Mouse (Mus musculus): ENCODE results near the gene Taar8b.
"Not testable (repeated sequence)": the region's sequence is repeated elsewhere in the genome, so short reads cannot be mapped to it uniquely, and the experiment has no call there.

Gene Taar8b

DNA sequence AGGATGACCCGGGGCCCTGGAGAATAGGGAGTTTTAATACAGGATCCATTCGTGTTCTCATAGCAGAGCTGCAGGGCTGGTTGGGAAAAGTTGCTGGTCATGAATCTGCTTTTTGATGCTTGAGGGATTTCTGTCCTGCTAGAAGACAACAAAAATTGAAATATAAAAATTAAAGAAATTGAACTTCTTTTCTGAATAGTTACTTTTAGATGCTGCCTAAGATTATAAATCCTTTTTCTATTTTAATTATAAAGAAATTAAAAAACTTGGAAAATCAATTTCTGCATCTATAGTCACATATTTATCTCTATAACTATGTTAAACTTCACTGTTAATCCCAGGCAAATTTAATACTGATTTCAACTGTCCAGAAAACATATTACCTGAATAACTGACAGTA lies at the start of gene Taar8b:
TSS of gene Taar8b (minus strand) at position 101 of the 400 bp plus-strand sequence.
- no peak for DNase-seq (ENCODE audit: extremely low read depth, low read depth, low spot score)

DNA sequence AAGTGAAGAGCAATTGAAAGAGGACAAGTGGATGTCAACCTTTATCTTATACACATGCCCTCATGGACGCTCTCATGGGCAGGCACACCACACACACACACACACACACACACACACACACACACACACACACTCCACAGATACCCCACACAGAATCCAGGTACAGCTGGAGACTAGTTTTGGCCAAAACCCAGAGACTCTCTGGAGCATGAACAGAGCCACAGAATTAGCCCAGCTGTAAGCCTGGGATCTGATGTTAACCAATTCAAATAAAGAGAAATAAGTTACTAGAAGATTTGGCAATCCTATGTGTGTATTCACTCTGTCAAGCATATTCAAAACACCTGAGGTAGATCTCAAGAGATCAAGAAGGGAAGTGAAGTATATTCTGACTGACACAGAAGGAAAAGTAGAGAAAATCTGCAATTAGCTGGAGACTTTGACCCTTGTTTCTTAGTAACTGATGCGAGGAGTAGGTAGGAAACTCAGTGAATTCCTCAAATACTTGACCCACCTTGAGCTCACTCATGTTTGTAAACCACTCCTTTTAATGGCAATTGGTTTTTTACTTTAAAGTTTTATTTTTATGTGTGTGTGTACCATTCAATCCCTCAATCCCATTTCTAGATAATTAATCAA lies 46.6 kb upstream of the Taar8b start:
- no peak for DNase-seq (ENCODE audit: extremely low read depth, low read depth, low spot score)

DNA sequence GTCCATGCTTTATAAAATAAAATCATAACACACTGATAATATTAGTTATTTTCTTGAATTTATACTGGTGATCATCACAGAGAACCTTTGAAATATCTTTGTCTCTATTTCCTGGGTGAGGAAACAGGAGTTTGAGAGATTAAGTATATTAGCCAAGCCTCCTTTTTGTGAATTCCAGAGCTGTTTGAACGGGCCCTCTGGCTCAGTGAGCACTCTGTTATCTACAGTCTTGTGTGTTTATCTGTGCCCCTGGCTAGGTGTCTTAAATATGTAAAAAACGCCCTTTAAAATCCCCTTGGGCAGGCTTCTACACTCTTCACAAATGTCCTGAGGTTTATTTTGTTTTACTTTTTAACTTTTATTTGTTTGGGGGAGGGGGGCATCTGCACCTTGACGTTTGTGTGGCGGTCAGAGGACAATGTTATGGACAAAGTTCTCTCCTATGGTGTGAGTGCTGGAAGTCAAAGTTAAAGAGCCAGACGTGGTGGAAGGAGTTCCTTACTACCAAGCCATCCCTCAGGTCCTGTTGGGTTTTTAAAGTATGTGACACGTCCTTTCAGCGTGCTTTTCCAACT lies 42.1 kb upstream of the Taar8b start:
- DNase-seq (ENCODE audit: extremely low read depth, low read depth, low spot score) = no peak

DNA sequence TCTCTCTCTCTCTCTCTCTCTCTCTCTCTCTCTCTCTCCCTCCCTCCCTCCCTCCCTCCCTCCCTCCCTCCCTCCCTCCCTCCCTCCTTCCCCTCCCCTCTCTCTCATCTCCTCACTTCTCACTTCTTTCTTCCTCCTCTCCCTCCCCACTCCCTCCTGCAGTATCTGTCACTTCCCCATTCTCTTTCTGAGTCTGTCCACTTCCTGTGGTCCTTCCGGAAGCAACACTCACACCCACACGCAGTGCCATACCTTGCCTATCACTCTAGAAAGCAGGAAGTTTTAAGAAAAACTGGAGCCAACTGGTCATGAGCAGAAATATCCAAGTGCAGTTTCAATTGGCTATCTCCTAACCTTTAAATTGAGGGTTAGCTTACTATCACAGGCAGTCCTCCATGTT lies 41.0 kb upstream of the Taar8b start:
- DNase-seq (ENCODE audit: extremely low read depth, low read depth, low spot score) = no peak

DNA sequence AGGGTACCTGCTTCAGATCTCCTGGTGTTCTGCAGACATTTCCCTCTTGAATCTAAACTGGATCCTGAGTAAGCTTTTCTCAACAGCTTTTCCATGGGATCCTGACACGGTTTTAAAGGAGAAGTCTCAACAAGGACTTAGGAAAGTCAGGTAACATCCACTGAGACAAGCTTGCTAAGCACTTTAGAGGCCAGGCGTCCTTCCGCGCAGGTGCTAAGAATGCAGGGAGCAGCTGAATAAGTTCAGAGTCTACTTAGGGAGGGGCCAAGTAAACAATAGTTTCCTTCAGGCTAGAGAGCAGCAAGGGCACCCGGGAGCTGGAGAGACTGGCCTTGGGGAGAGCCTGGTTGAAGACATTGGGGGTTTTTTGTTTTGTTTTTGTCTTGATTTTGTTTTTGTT lies 40.2 kb upstream of the Taar8b start:
- DNase-seq (ENCODE audit: extremely low read depth, low read depth, low spot score) = no peak

DNA sequence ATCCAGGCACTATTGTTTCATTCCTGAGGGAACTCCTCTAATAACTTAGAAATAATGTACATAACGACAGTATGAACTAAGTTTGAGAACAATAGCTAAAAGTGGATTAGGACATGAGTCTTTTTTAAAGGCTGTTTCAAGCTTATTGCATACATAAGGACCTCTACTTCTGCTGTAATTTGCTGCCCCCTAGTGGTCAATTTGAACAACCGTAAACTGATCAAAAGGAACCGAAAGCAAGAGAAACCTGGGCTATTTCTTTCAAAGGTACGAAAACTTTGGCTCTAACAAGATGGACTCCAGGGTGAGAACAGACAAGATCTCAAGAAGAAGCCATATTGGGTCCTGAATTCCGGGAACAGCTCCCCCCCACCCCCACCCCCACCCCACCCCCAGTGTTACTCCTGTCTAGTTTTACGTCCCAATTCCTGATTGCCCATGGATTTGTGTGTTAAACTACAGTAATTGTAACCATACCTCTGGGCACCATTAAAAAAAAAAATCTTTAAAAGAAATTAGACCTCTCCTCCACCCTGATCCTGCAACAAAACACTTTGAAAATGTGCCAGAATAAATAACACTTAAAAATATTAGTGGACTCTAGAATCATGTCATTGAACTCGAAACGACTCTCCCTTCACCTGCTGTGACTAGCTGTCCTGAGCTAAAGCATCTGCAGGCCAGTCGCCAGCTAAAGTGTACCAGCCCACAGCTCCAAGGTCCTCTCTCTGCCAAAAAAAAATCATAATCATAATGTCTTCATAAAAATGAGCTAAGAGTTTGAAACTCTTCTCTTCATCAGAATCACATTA lies 39.6 kb upstream of the Taar8b start:
- DNase-seq (ENCODE audit: extremely low read depth, low read depth, low spot score) = no peak

DNA sequence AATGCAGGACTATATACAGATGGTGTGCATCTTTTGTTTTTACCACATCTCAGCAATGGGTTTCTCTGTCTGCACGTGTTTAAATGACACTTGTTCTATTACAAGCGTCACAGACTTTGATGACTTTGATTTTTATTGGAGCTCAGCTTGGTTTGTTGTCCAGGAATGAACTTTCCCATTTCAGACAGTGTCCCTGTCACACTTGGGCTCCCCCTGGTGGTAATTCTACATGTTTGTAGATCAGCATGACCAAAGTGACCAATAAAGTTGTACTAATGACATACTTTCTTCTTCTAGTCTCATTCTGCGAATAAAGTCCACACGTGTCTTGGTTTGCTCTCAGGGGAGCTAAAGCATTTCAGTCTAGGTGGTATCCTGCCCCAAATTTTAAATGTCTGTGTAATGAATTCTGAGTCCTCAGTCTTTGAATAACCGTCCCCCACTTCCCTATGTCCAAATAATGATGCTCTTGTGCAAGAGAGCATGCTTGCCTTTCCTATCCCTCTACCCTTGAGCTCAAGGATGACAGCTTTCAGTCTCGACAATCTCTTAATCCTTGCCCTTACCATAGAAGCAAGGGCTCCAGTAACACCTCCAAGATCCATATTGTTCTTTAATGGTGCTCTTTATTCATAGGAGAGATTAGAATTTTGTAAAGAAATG lies 19.2 kb upstream of the Taar8b start:
- no peak for DNase-seq (ENCODE audit: extremely low read depth, low read depth, low spot score)

DNA sequence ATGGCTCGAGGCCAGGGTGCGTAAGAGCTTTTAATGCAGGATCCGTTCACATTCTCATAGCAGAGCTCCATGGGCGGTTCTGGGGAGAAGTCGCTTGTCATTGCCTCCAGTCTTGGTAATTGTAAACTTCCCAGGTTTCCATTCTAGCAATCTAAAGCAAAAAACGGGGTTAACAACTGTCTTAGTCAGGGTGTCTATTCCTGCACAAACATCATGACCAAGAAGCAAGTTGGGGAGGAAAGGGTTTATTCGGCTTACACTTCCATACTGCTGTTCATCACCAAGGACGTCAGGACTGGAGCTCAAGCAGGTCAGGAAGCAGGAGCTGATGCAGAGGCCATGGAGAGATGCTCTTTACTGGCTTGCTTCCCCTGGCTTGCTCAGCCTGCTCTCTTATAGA lies 17.3 kb upstream of the Taar8b start, which contains the start of gene Taar9:
TSS of gene Taar9 (minus strand) at position 101 of the 400 bp plus-strand sequence.
- DNase-seq (ENCODE audit: extremely low read depth, low read depth, low spot score) = not testable (repeated sequence)

DNA sequence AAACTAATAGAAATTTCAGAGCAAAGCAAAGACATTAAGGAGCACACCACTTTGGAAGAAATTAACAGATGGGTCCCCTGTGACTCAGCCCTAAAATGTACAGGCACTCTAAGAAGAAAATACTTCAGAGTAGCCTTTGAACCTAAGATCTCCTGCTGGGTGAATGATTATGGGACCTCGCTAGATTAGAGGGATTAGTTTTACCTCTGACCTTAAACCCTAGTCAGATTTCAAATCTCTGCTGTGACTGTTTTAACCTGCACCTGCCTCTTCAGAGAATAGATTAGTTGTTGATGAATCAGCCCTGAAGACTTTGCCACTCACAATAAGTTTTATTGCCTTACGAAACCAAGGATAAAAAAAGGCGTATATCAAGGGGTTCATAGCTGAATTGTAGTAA lies 16.1 kb upstream of the Taar8b start:
- DNase-seq (ENCODE audit: extremely low read depth, low read depth, low spot score) = no peak

DNA sequence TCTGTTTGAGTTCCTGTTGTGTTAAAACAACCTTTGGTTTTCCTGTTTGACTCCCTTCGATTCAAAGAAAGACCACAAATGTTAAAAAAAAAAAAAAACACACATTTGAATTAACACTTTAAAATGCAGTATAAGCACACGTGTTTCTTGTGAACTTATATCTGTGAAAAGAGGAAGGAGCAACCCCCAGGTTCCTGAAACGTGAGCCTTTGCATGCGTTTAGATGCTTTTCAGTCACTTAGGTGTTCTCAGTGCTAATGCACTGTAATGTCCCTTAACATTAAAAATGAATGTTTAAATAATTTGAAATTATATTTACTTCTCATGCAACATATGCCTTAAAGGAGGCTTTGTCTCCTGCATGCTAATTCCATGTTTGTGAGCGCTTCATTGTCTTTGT lies 15.7 kb upstream of the Taar8b start:
- no peak for DNase-seq (ENCODE audit: extremely low read depth, low read depth, low spot score)

DNA sequence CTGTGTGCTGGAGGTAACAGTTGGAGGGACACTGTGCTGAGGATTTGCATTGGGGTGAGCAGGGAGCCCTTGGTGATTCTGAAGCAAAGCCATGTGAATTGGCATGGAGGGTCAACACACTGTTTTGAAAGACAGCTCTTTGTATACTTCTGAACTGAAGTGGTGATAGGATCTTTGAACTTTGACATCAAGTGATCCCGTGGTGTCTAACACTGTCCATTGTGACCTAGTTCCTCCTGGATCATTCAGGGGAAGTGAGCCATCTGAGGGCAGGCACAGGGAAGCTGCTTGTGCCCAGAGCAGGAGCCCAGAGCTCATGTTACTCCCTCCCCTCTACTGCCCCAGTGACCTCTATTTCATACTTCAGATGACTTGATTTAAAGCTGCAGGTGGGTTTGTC lies 11.2 kb upstream of the Taar8b start:
- DNase-seq (ENCODE audit: extremely low read depth, low read depth, low spot score) = not testable (repeated sequence)

DNA sequence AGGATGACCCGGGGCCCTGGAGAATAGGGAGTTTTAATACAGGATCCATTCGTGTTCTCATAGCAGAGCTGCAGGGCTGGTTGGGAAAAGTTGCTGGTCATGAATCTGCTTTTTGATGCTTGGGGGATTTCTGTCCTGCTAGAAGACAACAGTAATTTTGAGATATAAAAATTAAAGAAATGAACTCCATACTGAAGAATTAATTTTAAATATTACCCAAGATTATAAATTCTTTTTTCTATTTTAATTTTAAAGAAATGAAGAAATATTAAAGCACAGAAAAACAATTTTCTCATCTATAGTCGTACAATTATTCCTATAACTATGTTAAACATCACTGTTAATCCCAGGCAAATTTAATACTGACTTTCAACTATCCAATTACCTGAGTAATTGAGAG lies 9.7 kb upstream of the Taar8b start, which contains the start of gene Taar8c:
TSS of gene Taar8c (minus strand) at position 101 of the 400 bp plus-strand sequence.
- not testable (repeated sequence) for DNase-seq (ENCODE audit: extremely low read depth, low read depth, low spot score)

DNA sequence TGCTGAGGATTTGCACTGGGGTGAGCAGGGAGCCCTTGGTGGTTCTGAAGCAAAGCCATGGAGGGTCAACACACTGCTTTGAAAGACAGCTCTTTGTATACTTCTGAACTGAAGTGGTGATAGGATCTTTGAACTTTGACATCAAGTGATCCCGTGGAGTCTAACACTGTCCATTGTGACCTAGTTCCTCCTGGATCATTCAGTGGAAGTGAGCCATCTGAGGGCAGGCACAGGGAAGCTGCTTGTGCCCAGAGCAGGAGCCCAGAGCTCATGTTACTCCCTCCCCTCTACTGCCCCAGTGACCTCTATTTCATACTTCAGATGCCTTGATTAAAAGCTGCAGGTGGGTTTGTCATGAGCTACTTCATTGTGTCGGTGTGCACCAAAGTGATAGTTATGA lies 4.9 kb upstream of the Taar8b start:
- not testable (repeated sequence) for DNase-seq (ENCODE audit: extremely low read depth, low read depth, low spot score)

DNA sequence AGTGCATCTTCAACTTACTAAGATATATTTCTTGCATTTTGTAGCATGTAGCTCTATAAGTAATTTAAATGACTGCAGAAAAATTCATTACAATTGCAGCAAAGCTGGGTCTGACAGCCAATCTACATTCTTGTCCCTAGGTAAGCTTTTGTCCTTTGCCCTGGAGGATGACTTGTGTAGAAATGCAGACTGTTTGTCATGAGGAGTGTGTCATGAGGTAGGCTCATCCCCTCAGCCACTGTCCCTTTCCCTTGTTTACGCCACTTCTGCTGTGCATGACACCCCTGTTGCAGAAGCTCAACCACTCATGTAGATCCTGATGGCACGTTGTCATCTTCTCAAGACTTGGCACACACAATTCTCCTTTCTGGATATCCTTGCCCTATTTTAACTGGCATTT lies 4.9 kb downstream of the Taar8b start:
- no peak for DNase-seq (ENCODE audit: extremely low read depth, low read depth, low spot score)

DNA sequence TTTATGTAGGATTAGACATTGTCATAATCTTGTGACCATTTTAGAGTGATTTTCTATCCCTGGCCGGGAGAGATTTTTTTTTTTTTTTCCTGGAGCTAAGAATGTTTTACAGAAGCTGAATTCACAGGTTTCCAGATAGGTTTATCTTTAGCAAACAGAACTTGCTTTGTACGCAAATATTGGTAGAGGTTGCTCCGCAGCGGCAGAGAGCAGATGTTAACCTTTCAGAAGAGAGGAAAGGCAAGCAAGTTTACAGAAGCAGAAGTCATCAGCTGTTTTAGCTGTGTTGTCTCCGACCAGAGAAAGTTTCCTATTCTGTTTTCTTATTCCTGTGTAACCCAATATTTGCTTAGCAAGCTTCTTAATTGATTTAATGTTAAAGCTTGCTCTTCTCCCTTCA lies 5.5 kb downstream of the Taar8b start:
- DNase-seq (ENCODE audit: extremely low read depth, low read depth, low spot score) = no peak

DNA sequence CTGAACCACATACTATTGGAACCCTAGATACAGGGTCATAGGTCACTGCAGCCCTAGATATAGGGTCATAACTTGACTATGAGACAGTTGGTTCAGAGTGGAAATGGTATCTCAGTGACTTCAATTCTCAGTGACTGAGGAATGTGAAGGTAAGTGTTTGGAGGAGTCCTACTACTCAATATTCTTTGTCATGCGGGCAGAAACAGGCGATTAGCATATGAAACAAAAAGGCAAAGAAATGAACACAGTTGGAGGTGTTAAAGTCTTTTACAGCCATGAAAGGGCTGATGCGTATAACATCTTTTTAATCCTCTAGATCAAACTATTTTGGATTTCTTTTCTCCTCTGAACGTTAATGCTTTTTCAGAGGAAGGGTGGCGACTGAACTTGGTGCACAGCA lies 6.2 kb downstream of the Taar8b start:
- no peak for DNase-seq (ENCODE audit: extremely low read depth, low read depth, low spot score)

DNA sequence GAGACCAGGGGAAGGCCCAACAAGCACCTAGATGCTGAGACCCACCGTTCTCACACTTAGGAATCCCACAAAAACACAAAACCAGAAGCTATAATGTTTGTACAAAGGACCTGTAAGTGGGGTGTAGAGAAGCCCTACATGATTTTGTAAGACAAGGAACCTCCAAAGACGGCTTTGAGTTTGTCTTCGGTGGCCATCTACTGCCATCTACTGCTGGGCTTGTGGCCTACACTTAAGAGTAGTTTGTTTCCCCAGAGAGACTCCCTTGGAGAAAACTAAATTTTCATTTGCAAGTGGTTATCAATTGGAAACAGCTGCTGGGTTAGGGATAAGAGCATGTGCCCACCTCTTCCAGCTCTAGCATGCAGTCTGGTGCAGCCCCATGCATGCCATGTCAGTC lies 11.9 kb downstream of the Taar8b start:
- DNase-seq (ENCODE audit: extremely low read depth, low read depth, low spot score) = no peak

DNA sequence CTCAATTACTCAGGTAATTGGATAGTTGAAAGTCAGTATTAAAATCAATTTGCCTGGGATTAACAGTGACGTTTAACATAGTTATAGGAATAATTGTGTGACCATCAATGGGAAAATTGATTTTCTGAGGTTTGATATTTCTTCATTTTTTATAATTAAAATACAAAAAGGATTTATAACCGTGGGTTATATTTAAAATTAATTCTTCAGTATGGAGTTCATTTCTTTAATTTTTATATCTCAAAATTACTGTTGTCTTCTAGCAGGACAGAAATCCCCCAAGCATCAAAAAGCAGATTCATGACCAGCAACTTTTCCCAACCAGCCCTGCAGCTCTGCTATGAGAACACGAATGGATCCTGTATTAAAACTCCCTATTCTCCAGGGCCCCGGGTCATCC lies 15.9 kb downstream of the Taar8b start, which contains the start of gene Taar8a:
TSS of gene Taar8a (plus strand) at position 301 of the 400 bp plus-strand sequence.
- DNase-seq (ENCODE audit: extremely low read depth, low read depth, low spot score) = not testable (repeated sequence)

DNA sequence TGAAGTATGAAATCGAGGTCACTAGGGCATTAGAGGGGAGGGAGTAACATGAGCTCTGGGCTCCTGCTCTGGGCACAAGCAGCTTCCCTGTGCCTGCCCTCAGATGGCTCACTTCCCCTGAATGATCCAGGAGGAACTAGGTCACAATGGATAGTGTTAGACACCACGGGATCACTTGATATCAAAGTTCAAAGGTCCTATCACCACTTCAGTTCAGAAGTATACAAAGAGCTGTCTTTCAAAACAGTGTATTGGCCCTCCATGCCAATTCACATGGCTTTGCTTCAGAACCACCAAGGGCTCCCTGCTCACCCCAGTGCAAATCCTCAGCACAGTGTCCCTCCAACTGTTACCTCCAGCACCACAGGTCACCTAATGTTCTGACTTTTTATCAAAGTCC lies 17.3 kb downstream of the Taar8b start:
- DNase-seq (ENCODE audit: extremely low read depth, low read depth, low spot score) = not testable (repeated sequence)

DNA sequence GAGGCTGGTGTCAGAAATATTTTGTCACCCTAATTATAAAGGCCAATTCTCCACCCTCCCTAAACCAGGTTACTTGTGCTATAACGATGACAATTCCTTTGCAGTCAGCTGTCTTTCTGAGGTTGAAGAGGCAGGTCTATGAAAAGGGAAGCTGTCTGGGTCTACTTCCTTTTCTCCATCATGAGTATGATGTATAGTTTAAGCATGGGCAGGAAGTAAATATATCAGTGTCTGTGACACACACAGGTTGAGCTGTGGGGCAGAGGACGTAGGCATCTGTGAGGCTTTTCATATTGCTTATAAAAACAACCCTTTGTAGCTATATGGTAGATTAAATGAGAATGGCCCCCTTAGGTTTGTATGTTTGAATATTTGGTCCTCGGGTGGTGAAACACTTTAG lies 33.1 kb downstream of the Taar8b start:
- DNase-seq (ENCODE audit: extremely low read depth, low read depth, low spot score) = no peak

DNA sequence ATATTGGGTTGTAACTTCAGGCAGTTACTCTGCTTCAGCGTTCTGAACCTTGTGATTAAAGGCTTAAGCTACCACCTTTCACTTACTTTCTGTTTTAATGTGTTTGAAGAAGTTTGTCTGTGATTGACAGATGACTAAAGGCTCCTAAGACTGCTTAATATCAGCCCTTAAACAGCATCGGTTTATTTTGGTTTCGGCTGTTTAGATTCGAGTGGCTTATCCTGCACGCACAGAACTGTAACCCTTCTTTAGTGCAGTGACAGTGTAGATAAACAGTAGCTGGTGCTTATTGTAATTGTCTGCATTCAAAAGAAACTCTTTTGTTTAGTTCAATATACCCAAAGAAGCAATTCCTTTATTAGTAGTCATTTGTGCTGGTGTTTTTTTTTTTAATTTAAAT lies 40.1 kb downstream of the Taar8b start:
- DNase-seq (ENCODE audit: extremely low read depth, low read depth, low spot score) = no peak
